Mouse (Mus musculus) left cerebral cortex, adult 11 months (tissue): ENCODE measurements around the gene Slc37a1.
A peak's percentile ranks its signal among the peaks of the same experiment; 100 is the strongest.
"Not testable (repeated sequence)": the region's sequence is repeated elsewhere in the genome, so short reads cannot be mapped to it uniquely, and the experiment has no call there.

ENCODE experiments used
- DNase-seq: peaks from one replicate; pipeline ENCODE4 v3.0.0; 2022; ENCODE audit warnings: low spot score

Gene Slc37a1

GRCm38 (mm10) chr17:31353255-31353654, 66.7 kb downstream of the Slc37a1 start:
- no peak for DNase-seq

GRCm38 (mm10) chr17:31354684-31355083, 68.1 kb downstream of the Slc37a1 start:
- DNase-seq: not testable (repeated sequence)

- no peak for DNase-seq
These were observed 69.4 kb downstream of the Slc37a1 start for GRCm38 (mm10) chr17:31355792-31356502.

GRCm38 (mm10) chr17:31360582-31360981, 74.0 kb downstream of the Slc37a1 start:
- DNase-seq: no peak

- DNase-seq: no peak
These were observed 79.1 kb downstream of the Slc37a1 start for GRCm38 (mm10) chr17:31365586-31366166.

GRCm38 (mm10) chr17:31370221-31370620, 83.6 kb downstream of the Slc37a1 start:
- DNase-seq: no peak

GRCm38 (mm10) chr17:31370931-31371330, 84.3 kb downstream of the Slc37a1 start:
- no peak for DNase-seq

GRCm38 (mm10) chr17:31377961-31378360, 91.4 kb downstream of the Slc37a1 start:
- peak; percentile 57 for DNase-seq

- no peak for DNase-seq
These were observed 91.8 kb downstream of the Slc37a1 start for GRCm38 (mm10) chr17:31378361-31378761.

GRCm38 (mm10) chr17:31379086-31379485, 92.5 kb downstream of the Slc37a1 start:
- DNase-seq: no peak

GRCm38 (mm10) chr17:31379863-31380262, 93.3 kb downstream of the Slc37a1 start:
- DNase-seq: no peak

- DNase-seq: no peak
These were observed 96.7 kb downstream of the Slc37a1 start for GRCm38 (mm10) chr17:31383320-31383719.

- DNase-seq: no peak
These were observed 98.5 kb downstream of the Slc37a1 start for GRCm38 (mm10) chr17:31384968-31385627.

GRCm38 (mm10) chr17:31385671-31386665, 99.4 kb downstream of the Slc37a1 start, which contains the start of gene Pde9a:
Pde9a (plus strand) TSS chr17:31386210.
- peak; percentile 27 for DNase-seq

- DNase-seq: no peak
These were observed 100.2 kb downstream of the Slc37a1 start for GRCm38 (mm10) chr17:31386766-31387275.

GRCm38 (mm10) chr17:31389432-31390050, 102.9 kb downstream of the Slc37a1 start:
- no peak for DNase-seq

- no peak for DNase-seq
These were observed 104.9 kb downstream of the Slc37a1 start for GRCm38 (mm10) chr17:31391462-31391861.

- DNase-seq: no peak
These were observed 105.4 kb downstream of the Slc37a1 start for GRCm38 (mm10) chr17:31392041-31392440.

GRCm38 (mm10) chr17:31393811-31394210, 107.2 kb downstream of the Slc37a1 start:
- DNase-seq: no peak

- DNase-seq: no peak
These were observed 113.7 kb downstream of the Slc37a1 start for GRCm38 (mm10) chr17:31400294-31400693.
